Mouse (Mus musculus) CD8-positive naive resting alpha-beta T cell, adult 2 months (primary cell): ENCODE results near the gene Gbp3.

Experiments
- DNase-seq, 2 experiments: peaks; one replicate each; pipeline ENCODE4 v3.0.0; 2022; ENCODE audit warnings: low read depth in 2 of 2, low spot score in 2 of 2

Gbp3 gene

GRCm38 (mm10) chr3:142587386-142587785 is 27.6 kb downstream of the Gbp3 start:
- DNase-seq: no peak

- no peak for DNase-seq
Measured at GRCm38 (mm10) chr3:142588888-142589287, 29.1 kb downstream of the Gbp3 start.

GRCm38 (mm10) chr3:142590431-142591067 is 30.7 kb downstream of the Gbp3 start:
- DNase-seq: no peak

DNA sequence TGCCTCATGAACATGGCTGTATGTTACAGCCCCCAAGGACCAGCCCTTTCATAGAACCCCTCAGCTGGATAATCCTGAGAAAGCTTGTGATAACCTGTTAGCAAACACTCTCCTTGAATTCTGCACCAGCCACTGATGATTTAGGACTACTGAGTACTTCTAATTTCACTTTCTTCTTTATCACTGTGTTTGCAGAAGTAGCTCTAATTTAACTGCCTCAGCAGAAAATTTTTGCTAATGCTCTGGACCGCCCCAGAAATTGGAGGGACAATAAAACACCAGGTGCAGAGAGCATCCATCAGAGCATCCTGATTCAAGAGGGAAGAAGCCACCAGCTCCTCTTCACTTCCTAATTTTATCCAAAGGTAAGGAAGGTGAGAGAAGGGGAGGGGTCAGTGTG is 34.7 kb downstream of the Gbp3 start, which contains the start of gene Gbp2b:
Gbp2b (plus strand) TSS at position 301 of the 400 bp plus-strand sequence.
- no peak for DNase-seq

GRCm38 (mm10) chr3:142597923-142598322 is 38.1 kb downstream of the Gbp3 start:
- no peak for DNase-seq

GRCm38 (mm10) chr3:142601675-142602074 is 41.8 kb downstream of the Gbp3 start:
- no peak for DNase-seq

DNA sequence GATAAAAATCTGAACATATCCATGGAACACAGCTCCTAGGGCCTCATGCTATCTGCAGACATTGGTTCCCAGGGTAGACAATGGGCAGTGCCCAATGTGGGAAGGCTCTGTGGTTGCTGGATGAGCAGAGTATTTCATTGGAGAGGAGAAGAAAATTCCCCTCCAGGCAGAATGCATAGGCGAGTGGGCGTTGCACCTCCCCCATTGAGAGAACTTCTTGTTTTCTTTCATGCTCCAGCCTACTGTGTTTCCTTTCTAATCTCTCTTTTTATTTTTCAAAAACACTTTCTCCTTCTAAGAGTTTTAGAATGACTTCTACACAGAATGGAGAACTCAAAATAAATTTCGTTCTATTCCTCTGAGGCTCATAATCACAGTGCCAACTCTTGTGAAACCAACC is 58.8 kb downstream of the Gbp3 start:
- DNase-seq: no peak

- DNase-seq: no peak
Measured at GRCm38 (mm10) chr3:142619606-142620005, 59.8 kb downstream of the Gbp3 start.

DNA sequence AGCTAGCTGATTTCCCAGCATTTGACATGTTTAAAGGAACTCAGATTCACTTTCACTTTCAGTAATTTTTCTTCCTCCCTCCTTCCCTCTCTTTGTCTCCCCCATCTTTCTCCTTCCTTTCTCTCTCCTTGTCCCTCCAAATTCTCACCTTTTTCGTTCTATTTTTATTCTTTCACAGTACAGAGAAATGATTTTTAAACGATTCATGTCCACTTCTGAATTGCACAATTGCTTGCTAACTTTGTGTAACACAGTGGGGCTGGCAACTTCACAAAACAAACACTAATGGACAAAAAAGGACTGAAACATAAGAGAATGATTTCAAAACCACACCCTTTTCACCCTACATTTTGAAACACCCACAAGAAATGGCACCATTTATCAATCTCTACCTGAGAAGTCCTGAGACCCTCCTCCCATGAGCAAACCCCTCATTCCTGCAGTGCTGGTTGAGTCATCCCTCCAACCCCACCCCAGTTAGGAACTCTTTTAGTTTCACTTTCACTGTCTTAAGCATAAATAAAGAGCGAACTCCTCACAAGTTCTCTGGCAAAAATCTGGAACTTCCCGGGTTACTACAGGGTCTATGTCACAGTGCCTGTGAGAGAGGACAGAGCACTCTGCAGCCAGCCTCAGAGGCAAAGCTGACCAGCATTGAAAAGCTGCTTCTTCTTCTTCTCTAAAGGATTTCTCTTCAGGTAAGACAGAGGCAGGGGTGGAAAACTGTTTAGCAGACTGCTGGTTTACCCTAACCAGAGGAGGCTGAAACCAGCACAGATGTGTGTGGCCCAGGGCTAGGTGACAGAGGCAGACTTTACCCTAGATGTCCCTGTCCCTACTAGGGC is 60.5 kb downstream of the Gbp3 start, which contains the start of gene Gbp2:
Gbp2 (plus strand) TSS at position 492 of the 845 bp plus-strand sequence.
- peak; percentile 12 to 29 for DNase-seq

GRCm38 (mm10) chr3:142620956-142621562 is 61.2 kb downstream of the Gbp3 start:
- DNase-seq: peak in 1 of 2 experiments; percentile 22
